Mouse (Mus musculus) bone marrow macrophage, adult 2 months (primary cell): ENCODE measurements around the gene Slc4a3.

Experiments
- CTCF ChIP-seq: IDR thresholded peaks from 2 replicates; pipeline ENCODE4 v1.5.1; 2012; ENCODE audit warnings: low read depth, mild to moderate bottlenecking, low read length, moderate library complexity
- POLR2A ChIP-seq: IDR thresholded peaks from 2 replicates; pipeline ENCODE4 v1.6.1; 2012; ENCODE audit warnings: mild to moderate bottlenecking, low read depth, low read length, borderline replicate concordance

DNA sequence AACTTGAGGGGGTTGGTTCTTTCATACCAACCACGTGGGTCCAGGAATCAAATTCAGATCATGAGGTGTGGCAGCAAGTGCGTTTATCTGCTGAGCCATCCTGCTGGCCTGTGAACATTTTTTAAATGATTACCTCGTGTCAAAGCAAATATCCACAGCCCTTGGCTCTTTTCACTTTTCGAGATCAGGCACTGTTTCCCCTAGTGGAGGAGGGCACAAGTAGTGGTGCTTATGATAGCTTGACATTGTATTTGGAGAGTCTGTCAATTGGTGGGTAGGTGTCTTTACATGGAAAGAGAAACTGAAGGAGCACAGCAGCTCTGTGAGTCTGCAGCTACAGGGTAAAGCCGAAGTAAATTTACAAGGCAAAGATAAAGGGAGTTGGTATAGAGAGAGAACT is 18.9 kb downstream of the Slc4a3 start:
- no peak for TF ChIP-seq POLR2A
- TF ChIP-seq CTCF, result no peak
